Mouse (Mus musculus): ENCODE results near the gene Itgb1bp1.

GRCm38 (mm10) chr12:21268083-21268616 is 17.9 kb downstream of the Itgb1bp1 start:
- no peak for TF ChIP-seq NANOG (IDR thresholded peaks at IDR 0.05; ENCODE audit: borderline replicate concordance, low read length)
- no peak for TF ChIP-seq CTCF (conservative IDR thresholded peaks at IDR 0.05; ENCODE audit: low read length)
